Mouse (Mus musculus) adrenal gland, postnatal 14 days (tissue): ENCODE results near the gene Nat8f4. TPM values are rescaled to one million over a fixed set of nuclear protein-coding genes. Genes with fewer than 3 reads are reported as not detected.
"Not testable (repeated sequence)": the region's sequence is repeated elsewhere in the genome, so short reads cannot be mapped to it uniquely, and the experiment has no call there.

ENCODE experiments used
- DNase-seq: peaks from one replicate; pipeline ENCODE4 v3.0.0; 2021; ENCODE audit warnings: mixed read lengths
- long read RNA-seq, 2 experiments: library from polyadenylated mRNA; stranded (forward); transcript quantifications; one replicate each; pipeline ENCODE4 v2.0.0; 2021
- total RNA-seq: library from RNA; stranded (reverse); gene quantifications from 2 replicates; pipeline ENCODE4 v1.2.3, GENCODE M21; 2021

Nat8f4 gene
- 6.1 and 7.9 TPM in 2 replicates for total RNA-seq
- long read RNA-seq, experiment 1, partial matches to known transcripts: 1 of 12 reads
- long read RNA-seq, experiment 1, other reads (novel, unspliced or antisense): 9 of 12 reads
- long read RNA-seq, experiment 2, partial matches to known transcripts: 0 of 2 reads
- long read RNA-seq, experiment 2, other reads (novel, unspliced or antisense): 1 of 2 reads

- peak; percentile 89 for DNase-seq
These were observed at the start of gene Nat8f4 for GRCm38 (mm10) chr6:85904642-85905061. TSS of gene Nat8f4 (minus strand) at chr6:85904884.

GRCm38 (mm10) chr6:85948549-85948948 lies 43.9 kb upstream of the Nat8f4 start:
- DNase-seq: no peak

GRCm38 (mm10) chr6:85942469-85942868 lies 37.8 kb upstream of the Nat8f4 start:
- DNase-seq: no peak

GRCm38 (mm10) chr6:85938701-85939100 lies 34.0 kb upstream of the Nat8f4 start:
- DNase-seq: no peak

GRCm38 (mm10) chr6:85936508-85937465 lies 32.1 kb upstream of the Nat8f4 start:
- DNase-seq: peak; percentile 93

GRCm38 (mm10) chr6:85935646-85936045 lies 31.0 kb upstream of the Nat8f4 start:
- no peak for DNase-seq

- no peak for DNase-seq
These were observed 29.4 kb upstream of the Nat8f4 start for GRCm38 (mm10) chr6:85934047-85934446.

- no peak for DNase-seq
These were observed 24.6 kb upstream of the Nat8f4 start for GRCm38 (mm10) chr6:85929312-85929711.

GRCm38 (mm10) chr6:85927476-85928464 lies 23.1 kb upstream of the Nat8f4 start:
- no peak for DNase-seq

GRCm38 (mm10) chr6:85926709-85927108 lies 22.0 kb upstream of the Nat8f4 start:
- DNase-seq: peak; percentile 47

- no peak for DNase-seq
These were observed 19.0 kb upstream of the Nat8f4 start for GRCm38 (mm10) chr6:85923643-85924042.

GRCm38 (mm10) chr6:85919401-85919800 lies 14.7 kb upstream of the Nat8f4 start:
- DNase-seq: no peak

GRCm38 (mm10) chr6:85918341-85918740 lies 13.7 kb upstream of the Nat8f4 start:
- DNase-seq: not testable (repeated sequence)

GRCm38 (mm10) chr6:85916596-85916995 lies 11.9 kb upstream of the Nat8f4 start:
- DNase-seq: no peak

- DNase-seq: peak; percentile 93
These were observed 11.1 kb upstream of the Nat8f4 start, which contains the start of gene Nat8f1 for GRCm38 (mm10) chr6:85915539-85916513. TSS of gene Nat8f1 (minus strand) at chr6:85915687.

- DNase-seq: peak; percentile 36
These were observed 10.5 kb upstream of the Nat8f4 start for GRCm38 (mm10) chr6:85915141-85915538.

- no peak for DNase-seq
These were observed 6.9 kb upstream of the Nat8f4 start, which contains the start of gene Tprkb for GRCm38 (mm10) chr6:85911587-85911986. TSS of gene Tprkb (plus strand) at chr6:85911865.

- no peak for DNase-seq
These were observed 5.0 kb upstream of the Nat8f4 start for GRCm38 (mm10) chr6:85909704-85910103.

- no peak for DNase-seq
These were observed 3.7 kb upstream of the Nat8f4 start for GRCm38 (mm10) chr6:85908341-85908740.

GRCm38 (mm10) chr6:85906911-85907351 lies 2.2 kb upstream of the Nat8f4 start:
- peak; percentile 82 for DNase-seq

- no peak for DNase-seq
These were observed 2.4 kb downstream of the Nat8f4 start for GRCm38 (mm10) chr6:85902303-85902702.
